Mouse (Mus musculus) urinary bladder, postnatal 14 days (tissue): ENCODE measurements around the gene Mtnr1a.

ENCODE experiments used
- DNase-seq: peaks from one replicate; pipeline ENCODE4 v3.0.0; 2021; ENCODE audit warnings: low spot score

Gene Mtnr1a

DNA sequence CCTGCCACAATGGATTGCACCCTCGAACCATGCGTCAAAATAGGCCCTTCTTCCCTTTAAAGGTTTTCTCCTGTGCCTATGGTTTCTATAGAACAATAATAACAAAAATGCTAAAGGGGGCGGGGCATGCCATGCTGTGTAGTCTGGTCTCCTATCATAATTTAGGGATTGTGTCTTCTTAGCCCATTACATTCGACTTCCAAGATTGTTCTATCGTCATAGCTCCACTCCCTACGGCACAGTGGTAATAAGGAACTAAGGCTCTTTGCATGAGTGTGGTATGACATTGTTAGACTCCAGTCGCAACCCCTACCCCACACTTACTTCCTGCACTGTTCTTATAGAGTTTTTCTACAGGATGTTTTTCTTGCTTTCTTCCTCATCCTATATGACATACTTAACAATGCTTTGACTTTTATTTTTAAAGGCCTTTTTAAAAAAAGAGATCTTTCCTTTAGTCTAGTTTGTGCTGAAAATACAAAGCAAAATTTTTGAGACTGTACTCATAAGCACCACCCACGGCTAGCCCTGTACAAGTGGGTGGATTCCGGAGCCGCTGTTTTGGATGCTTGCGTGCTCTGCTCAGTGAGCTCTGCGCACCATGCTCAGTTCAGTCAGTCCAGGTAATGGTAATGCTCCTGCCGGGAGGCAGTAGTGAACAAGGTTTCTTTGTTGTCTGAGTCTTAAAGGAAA, 40.6 kb downstream of the Mtnr1a start:
- DNase-seq: no peak

DNA sequence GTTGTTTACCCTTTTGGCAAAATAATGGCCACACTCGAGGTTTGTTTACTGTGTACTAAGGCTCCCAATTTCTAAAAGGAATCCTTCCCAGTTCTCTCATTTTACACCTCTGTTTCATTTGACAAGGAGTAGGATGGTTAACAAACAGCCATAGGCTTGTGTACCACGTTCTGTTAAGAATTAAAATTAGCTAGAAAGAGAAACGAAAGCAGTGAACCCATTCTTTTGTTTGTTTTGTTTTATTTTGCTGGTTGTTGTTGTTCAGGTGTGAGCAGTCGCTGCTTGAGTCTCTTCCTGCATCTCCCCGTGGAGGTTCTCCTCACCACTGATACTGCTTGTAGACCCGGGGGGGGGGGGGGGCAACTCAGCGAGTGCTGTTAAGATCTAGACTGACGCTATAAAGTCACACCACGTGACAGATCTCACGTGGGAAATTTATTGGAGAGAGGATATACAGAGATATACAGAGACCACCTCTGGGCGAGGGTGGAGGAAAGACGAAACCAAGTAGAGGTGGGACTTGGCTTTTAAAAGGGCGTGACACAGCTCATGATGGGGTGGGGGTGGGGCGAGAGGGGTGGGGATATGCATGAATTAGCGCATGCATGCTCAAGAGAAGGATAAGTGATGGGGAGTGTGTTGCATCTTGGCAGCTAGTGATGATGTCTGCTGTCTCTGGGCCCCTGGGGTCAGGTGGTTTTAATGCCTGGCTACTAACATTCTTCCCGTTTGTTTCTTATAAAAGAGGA, 41.3 kb downstream of the Mtnr1a start:
- DNase-seq: no peak

DNA sequence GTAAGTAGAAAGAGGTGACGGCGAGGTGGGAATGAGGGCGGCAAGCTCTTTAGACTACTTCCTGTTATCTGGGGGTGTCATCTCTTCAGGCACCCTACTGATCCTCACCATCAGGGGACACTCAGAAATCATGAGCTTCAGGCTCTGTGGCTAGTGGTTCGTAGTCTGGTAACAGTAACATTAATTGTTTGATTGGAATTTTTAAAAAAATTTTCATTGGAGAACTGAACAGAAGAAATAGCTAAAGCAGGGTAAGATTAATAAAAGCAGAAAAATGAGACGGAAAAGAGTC, 41.8 kb downstream of the Mtnr1a start:
- DNase-seq: no peak

GRCm38 (mm10) chr8:45111820-45112219, 42.9 kb downstream of the Mtnr1a start:
- no peak for DNase-seq

- DNase-seq: no peak
Observed at GRCm38 (mm10) chr8:45117588-45117987, 48.7 kb downstream of the Mtnr1a start.

- DNase-seq: no peak
Observed at GRCm38 (mm10) chr8:45125680-45126079, 56.7 kb downstream of the Mtnr1a start.
